Mouse (Mus musculus) liver, embryonic 16.5 days (tissue): ENCODE measurements around the gene Ica1l. TPM values are rescaled to one million over a fixed set of nuclear protein-coding genes. Genes with fewer than 3 reads are reported as not detected.
A peak's percentile ranks its signal among the peaks of the same experiment; 100 is the strongest.

Experiments
- ATAC-seq: fragments of 200-750 bp; cut with Nextera tagmentation; 2 replicates; pipeline ENCODE4 v1.8.0; 2017; ENCODE audit warnings: low read depth, mild to moderate bottlenecking, moderate number of reproducible peaks, moderate library complexity
- H3K27ac ChIP-seq: fragments of 300-500 bp; sonication (generic); 2 replicates; pipeline ENCODE4 v1.5.1; 2014; ENCODE audit warnings: mild to moderate bottlenecking, low read length
- H3K27me3 ChIP-seq: fragments of 300-500 bp; sonication (generic); 2 replicates; pipeline ENCODE4 v1.6.1; 2014; ENCODE audit warnings: low read depth, low read length, mixed read lengths; ENCODE audit not compliant: control insufficient read depth, insufficient read depth
- H3K36me3 ChIP-seq: fragments of 300-500 bp; sonication (generic); 2 replicates; pipeline ENCODE4 v1.6.1; 2014; ENCODE audit warnings: mild to moderate bottlenecking; ENCODE audit not compliant: control insufficient read depth, insufficient read depth
- H3K4me1 ChIP-seq: fragments of 300-500 bp; sonication (generic); 2 replicates; pipeline ENCODE4 v1.6.1; 2014; ENCODE audit warnings: low read depth, low read length, mixed read lengths; ENCODE audit not compliant: control insufficient read depth
- H3K4me2 ChIP-seq: fragments of 300-500 bp; sonication (generic); 2 replicates; pipeline ENCODE4 v1.6.1; 2014; ENCODE audit warnings: low read depth, low read length, mixed read lengths
- H3K4me3 ChIP-seq: fragments of 300-500 bp; sonication (generic); 2 replicates; pipeline ENCODE4 v1.5.1; 2014; ENCODE audit warnings: low read depth, mild to moderate bottlenecking, low read length
- H3K9ac ChIP-seq: fragments of 300-500 bp; sonication (generic); 2 replicates; pipeline ENCODE4 v1.6.1; 2014; ENCODE audit warnings: low read depth, low read length
- H3K9me3 ChIP-seq: fragments of 300-500 bp; sonication (generic); replicated peaks from 2 replicates; pipeline ENCODE4 v1.6.1; 2016; ENCODE audit warnings: low read length; ENCODE audit not compliant: control insufficient read depth
- WGBS: fragments of 180-500 bp; shearing (Covaris S2); extraction: QIAGEN DNeasy Blood & Tissue Kit; methylation state at CpG from one replicate; pipeline ENCODE4 v1.1.7; 2014; ENCODE audit not compliant: insufficient replicate concordance; 5-methylcytosine and 5-hydroxymethylcytosine counted together
- polyA plus RNA-seq: library from polyadenylated mRNA; unstranded; fragments of >200 nt; fragmentation: Nextera tagmentation; extraction: Ambion mirVana; gene quantifications from 2 replicates; pipeline ENCODE4 v1.2.1, GENCODE M21; 2015

Gene Ica1l
- polyA plus RNA-seq, 1 experiment from 2014 or later: 0.11 TPM

GRCm38 (mm10) chr1:60042398-60042795, 587 bp downstream of the Ica1l start:
- H3K9me3 ChIP-seq: no peaks in the 10 kb centered on the region
- H3K4me3 ChIP-seq: peak overlapping the region; percentile 64
- no peaks in the 10 kb centered on the region for H3K36me3 ChIP-seq
- H3K27ac ChIP-seq: no peak overlapping the region
- no peak for ATAC-seq
- H3K9ac ChIP-seq: no peak overlapping the region
- 4% methylated on average over 19 of the region's 19 CpGs for WGBS
- H3K27me3 ChIP-seq: peaks cover 23% of the 10 kb centered on the region
- peak overlapping the region; percentile 81 for H3K4me2 ChIP-seq
- no peaks in the 10 kb centered on the region; the same call in 1 of the 2 replicates for H3K4me1 ChIP-seq

DNA sequence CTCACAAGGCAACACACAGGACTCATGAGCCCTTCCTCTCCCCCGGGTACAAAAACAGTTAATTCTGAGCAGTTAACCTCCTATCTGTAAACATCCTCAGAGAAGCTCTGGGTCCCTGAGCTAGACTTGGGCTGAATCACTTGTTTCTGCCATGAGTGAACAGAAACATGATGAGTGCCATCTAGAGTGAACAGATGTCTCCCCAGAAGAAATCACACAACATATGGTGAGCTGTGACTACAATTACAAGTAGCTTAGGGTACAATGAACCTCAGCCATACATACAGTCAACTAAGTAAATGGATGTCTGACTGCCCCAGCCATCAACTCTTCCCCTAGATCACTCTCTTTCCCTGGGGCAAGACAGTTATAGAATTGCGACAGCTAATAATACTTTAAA, 7.9 kb downstream of the Ica1l start:
- Histone ChIP-seq H3K27me3 (no peaks in the 10 kb centered on the region), H3K27ac (no peak overlapping the region), H3K4me2 (no peak overlapping the region), H3K36me3 (no peaks in the 10 kb centered on the region), H3K4me3 (no peak overlapping the region), H3K9me3 (no peaks in the 10 kb centered on the region), H3K4me1 (no peaks in the 10 kb centered on the region), H3K9ac (no peak overlapping the region)
- ATAC-seq: no peak
- 81% methylated on average over 2 of the region's 2 CpGs for WGBS

- H3K4me2 ChIP-seq: no peak overlapping the region
- H3K27ac ChIP-seq: no peak overlapping the region; the same call in 1 of the 2 replicates
- no peaks in the 10 kb centered on the region for H3K36me3 ChIP-seq
- H3K9ac ChIP-seq: no peak overlapping the region
- no peaks in the 10 kb centered on the region; the same call in 1 of the 2 replicates for H3K4me1 ChIP-seq
- no peaks in the 10 kb centered on the region for H3K27me3 ChIP-seq
- ATAC-seq: peak; percentile 24; the same call in 1 of the 2 replicates
- 17% methylated on average over 1 of the region's 1 CpGs for WGBS
- no peak overlapping the region for H3K4me3 ChIP-seq
- H3K9me3 ChIP-seq: no peaks in the 10 kb centered on the region
Observed at GRCm38 (mm10) chr1:60017031-60017469, 25.9 kb downstream of the Ica1l start.

- 31% methylated on average over 5 of the region's 5 CpGs for WGBS
- no peak for ATAC-seq
Observed at GRCm38 (mm10) chr1:60016136-60016611, 26.8 kb downstream of the Ica1l start.

GRCm38 (mm10) chr1:60015511-60015910, 27.5 kb downstream of the Ica1l start:
- WGBS: 76% methylated on average over 6 of the region's 6 CpGs
- Histone ChIP-seq H3K36me3 (no peaks in the 10 kb centered on the region), H3K27ac (0 out of 2 replicates have a peak overlapping the region, but pooled peaks have one; percentile 2), H3K4me2 (no peak overlapping the region), H3K9me3 (no peaks in the 10 kb centered on the region), H3K27me3 (no peaks in the 10 kb centered on the region), H3K9ac (no peak overlapping the region), H3K4me1 (no peaks in the 10 kb centered on the region; the same call in 1 of the 2 replicates), H3K4me3 (no peak overlapping the region)
- no peak for ATAC-seq

More at GRCm38 (mm10) chr1:60016136-60016611, 26.8 kb downstream of the Ica1l start:
- no peaks in the 10 kb centered on the region for H3K9me3 ChIP-seq
- no peak overlapping the region for H3K4me3 ChIP-seq
- H3K4me2 ChIP-seq: peak overlapping the region; percentile 18; the same call in 1 of the 2 replicates
- H3K36me3 ChIP-seq: no peaks in the 10 kb centered on the region
- H3K27ac ChIP-seq: no peak overlapping the region; the same call in 1 of the 2 replicates
- no peaks in the 10 kb centered on the region; the same call in 1 of the 2 replicates for H3K4me1 ChIP-seq
- H3K9ac ChIP-seq: no peak overlapping the region
- H3K27me3 ChIP-seq: no peaks in the 10 kb centered on the region

DNA sequence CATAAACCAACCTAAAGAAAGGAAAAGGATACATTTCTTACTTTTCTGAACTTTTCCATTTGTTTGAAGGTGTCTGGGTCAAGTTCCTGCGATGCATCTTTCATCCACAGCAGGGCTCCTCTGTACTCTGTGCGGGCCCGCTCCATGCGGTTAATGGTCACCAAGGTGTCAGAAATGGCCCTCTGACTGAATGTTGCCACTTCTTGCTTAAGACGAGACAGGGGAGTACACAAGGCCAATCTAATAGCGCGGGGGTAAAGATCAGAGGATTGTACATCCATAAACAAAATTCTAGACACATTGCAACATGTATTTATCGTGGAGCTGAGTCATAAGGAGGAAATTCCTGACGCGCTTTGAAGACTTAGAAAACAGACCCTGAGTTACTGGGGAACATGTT, 29.2 kb downstream of the Ica1l start:
- Histone ChIP-seq H3K4me3 (no peak overlapping the region), H3K27ac (no peak overlapping the region), H3K4me2 (no peak overlapping the region), H3K9me3 (no peaks in the 10 kb centered on the region), H3K27me3 (no peaks in the 10 kb centered on the region), H3K36me3 (no peaks in the 10 kb centered on the region), H3K4me1 (no peaks in the 10 kb centered on the region; the same call in 1 of the 2 replicates), H3K9ac (no peak overlapping the region)
- ATAC-seq: no peak
- 79% methylated on average over 10 of the region's 10 CpGs for WGBS

GRCm38 (mm10) chr1:60008743-60009142, 34.2 kb downstream of the Ica1l start:
- WGBS: 60% methylated on average over 2 of the region's 2 CpGs
- Histone ChIP-seq H3K27ac (no peak overlapping the region), H3K9ac (no peak overlapping the region), H3K9me3 (no peaks in the 10 kb centered on the region), H3K4me3 (no peak overlapping the region), H3K4me2 (no peak overlapping the region), H3K27me3 (no peaks in the 10 kb centered on the region), H3K4me1 (no peaks in the 10 kb centered on the region), H3K36me3 (no peaks in the 10 kb centered on the region)
- ATAC-seq: no peak

GRCm38 (mm10) chr1:60007337-60007736, 35.6 kb downstream of the Ica1l start:
- WGBS: 42% methylated on average over 10 of the region's 10 CpGs
- peak; percentile 50 for ATAC-seq

GRCm38 (mm10) chr1:60000319-60000718, 42.7 kb downstream of the Ica1l start:
- Histone ChIP-seq H3K27ac (no peak overlapping the region), H3K9ac (no peak overlapping the region), H3K9me3 (no peaks in the 10 kb centered on the region), H3K4me1 (no peaks in the 10 kb centered on the region), H3K4me3 (no peak overlapping the region), H3K36me3 (no peaks in the 10 kb centered on the region), H3K4me2 (no peak overlapping the region), H3K27me3 (no peaks in the 10 kb centered on the region)
- ATAC-seq: no peak
- 15% methylated on average over 2 of the region's 2 CpGs for WGBS

More at GRCm38 (mm10) chr1:60007337-60007736, 35.6 kb downstream of the Ica1l start:
- no peaks in the 10 kb centered on the region for H3K27me3 ChIP-seq
- no peaks in the 10 kb centered on the region for H3K9me3 ChIP-seq
- H3K4me1 ChIP-seq: no peaks in the 10 kb centered on the region
- H3K4me3 ChIP-seq: no peak overlapping the region
- no peaks in the 10 kb centered on the region for H3K36me3 ChIP-seq
- H3K9ac ChIP-seq: no peak overlapping the region
- no peak overlapping the region for H3K27ac ChIP-seq
- no peak overlapping the region for H3K4me2 ChIP-seq
